Mouse (Mus musculus): ENCODE measurements around the gene Yars2.

- TF ChIP-seq CTCF (IDR thresholded peaks at IDR 0.05; ENCODE audit: borderline replicate concordance, control insufficient read depth, extremely low read depth, insufficient read depth, low read length, poor library complexity) = no peak
- no peak for TF ChIP-seq POLR2A (IDR thresholded peaks at IDR 0.05; ENCODE audit: control insufficient read depth, extremely low read depth, insufficient read depth, low read length, poor library complexity)
Observed at GRCm38 (mm10) chr16:16255874-16256273, 46.9 kb upstream of the Yars2 start.

Measured in thymus, adult 2 months (tissue).